Mouse (Mus musculus) limb, embryonic 14.5 days (tissue): Measurements from ENCODE around the gene Nme4. TPM values are rescaled to one million over a fixed set of nuclear protein-coding genes. Genes with fewer than 3 reads are reported as not detected.

Experiments
- ATAC-seq: fragments of 200-750 bp; cut with Nextera tagmentation; 2 replicates; pipeline ENCODE4 v1.8.0; 2017; ENCODE audit warnings: low read depth, moderate number of reproducible peaks, moderate TSS enrichment; ENCODE audit not compliant: low FRiP score
- DNase-seq: peaks from one replicate; pipeline ENCODE4 v3.0.0-alpha.2; 2015; ENCODE audit warnings: low spot score
- H3K27ac ChIP-seq: fragments of 300-500 bp; sonication (generic); replicated peaks from 2 replicates; pipeline ENCODE4 v1.5.1; 2014; ENCODE audit warnings: low read depth, mild to moderate bottlenecking, low read length, moderate library complexity, mixed read lengths
- H3K27me3 ChIP-seq: fragments of 300-500 bp; sonication (generic); 2 replicates; pipeline ENCODE4 v1.6.1; 2014; ENCODE audit warnings: low read length, mixed read lengths; ENCODE audit not compliant: control insufficient read depth, insufficient read depth
- H3K36me3 ChIP-seq: fragments of 300-500 bp; sonication (generic); 2 replicates; pipeline ENCODE4 v1.6.1; 2014; ENCODE audit warnings: mild to moderate bottlenecking, low read length, moderate library complexity, mixed read lengths; ENCODE audit not compliant: control insufficient read depth, insufficient read depth
- H3K4me1 ChIP-seq: fragments of 300-500 bp; sonication (generic); 2 replicates; pipeline ENCODE4 v1.6.1; 2014; ENCODE audit warnings: antibody characterized with exemption, low read length, mixed read lengths; ENCODE audit not compliant: control insufficient read depth, insufficient read depth
- H3K4me2 ChIP-seq: fragments of 300-500 bp; sonication (generic); replicated peaks from 2 replicates; pipeline ENCODE4 v1.6.1; 2014; ENCODE audit warnings: low read depth, mild to moderate bottlenecking, low read length, moderate library complexity; ENCODE audit not compliant: severe bottlenecking
- H3K4me3 ChIP-seq: fragments of 300-500 bp; sonication (generic); replicated peaks from 2 replicates; pipeline ENCODE4 v1.5.1; 2014; ENCODE audit warnings: low read length
- H3K9ac ChIP-seq: fragments of 300-500 bp; sonication (generic); 2 replicates; pipeline ENCODE4 v1.6.1; 2014; ENCODE audit warnings: mild to moderate bottlenecking, low read depth, low read length, moderate library complexity; ENCODE audit not compliant: severe bottlenecking
- H3K9me3 ChIP-seq: fragments of 300-500 bp; sonication (generic); 2 replicates; pipeline ENCODE4 v1.6.1; 2016; ENCODE audit warnings: low read length; ENCODE audit not compliant: control insufficient read depth
- POLR2A ChIP-seq: fragments of 200-500 bp; IDR thresholded peaks from 2 replicates; pipeline ENCODE4 v1.8.0; 2012; ENCODE audit warnings: inconsistent platforms, mild to moderate bottlenecking, moderate library complexity, borderline replicate concordance; ENCODE audit not compliant: insufficient read depth, insufficient read length; ENCODE audit errors: extremely low read depth
- WGBS: fragments of 180-500 bp; shearing (Covaris S2); extraction: QIAGEN DNeasy Blood & Tissue Kit; methylation state at CpG from one replicate; pipeline ENCODE4 v1.1.7; 2014; 5-methylcytosine and 5-hydroxymethylcytosine counted together
- polyA plus RNA-seq, 2 experiments: library from polyadenylated mRNA; depleted of rRNA in 1 of 2; stranded (reverse) in 1 of 2; unstranded in 1 of 2; fragments of >200 nt; fragmentation: Nextera tagmentation in 1 of 2; extraction: Ambion mirVana in 1 of 2; gene quantifications; 2 replicates each; pipeline versions ENCODE4 v1.2.1 to v1.2.3; 2012 to 2014

The Nme4 gene
- polyA plus RNA-seq, 2 experiments = 104 to 133 TPM

DNA sequence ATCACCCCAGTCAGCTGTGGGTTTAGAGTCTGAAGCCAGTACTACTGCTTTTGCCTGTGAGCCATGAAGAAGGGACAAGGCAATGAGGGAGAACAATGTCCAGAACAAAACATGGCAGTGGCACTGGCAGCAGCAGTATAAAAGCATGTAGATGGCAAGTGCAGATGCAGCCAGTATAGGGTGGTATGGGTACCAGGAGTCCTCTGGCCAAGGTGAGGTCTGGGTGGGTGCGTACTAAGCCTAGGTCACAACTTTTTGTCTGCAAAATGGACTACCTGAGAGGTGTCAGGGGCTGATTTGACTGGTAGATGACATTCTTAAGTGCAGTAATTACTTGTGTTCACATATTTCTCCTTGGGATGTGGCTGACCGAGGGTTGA, 42.3 kb upstream of the Nme4 start:
- WGBS = 80% methylated on average over 2 of the region's 2 CpGs
- peaks cover 5% of the 10 kb centered on the region for H3K36me3 ChIP-seq
- 0 out of 2 replicates have a peak overlapping the region, but pooled peaks have one; percentile 95 for H3K9ac ChIP-seq
- no peak for TF ChIP-seq POLR2A
- no peak for DNase-seq
- H3K4me3 ChIP-seq = peak overlapping the region; percentile 92; the same call in 1 of the 2 replicates
- peak overlapping the region; percentile 82 for H3K4me2 ChIP-seq
- no peak for ATAC-seq
- H3K9me3 ChIP-seq = no peaks in the 10 kb centered on the region
- peak overlapping the region; percentile 53 for H3K27ac ChIP-seq
- peaks cover 18% of the 10 kb centered on the region for H3K4me1 ChIP-seq
- H3K27me3 ChIP-seq = no peaks in the 10 kb centered on the region

DNA sequence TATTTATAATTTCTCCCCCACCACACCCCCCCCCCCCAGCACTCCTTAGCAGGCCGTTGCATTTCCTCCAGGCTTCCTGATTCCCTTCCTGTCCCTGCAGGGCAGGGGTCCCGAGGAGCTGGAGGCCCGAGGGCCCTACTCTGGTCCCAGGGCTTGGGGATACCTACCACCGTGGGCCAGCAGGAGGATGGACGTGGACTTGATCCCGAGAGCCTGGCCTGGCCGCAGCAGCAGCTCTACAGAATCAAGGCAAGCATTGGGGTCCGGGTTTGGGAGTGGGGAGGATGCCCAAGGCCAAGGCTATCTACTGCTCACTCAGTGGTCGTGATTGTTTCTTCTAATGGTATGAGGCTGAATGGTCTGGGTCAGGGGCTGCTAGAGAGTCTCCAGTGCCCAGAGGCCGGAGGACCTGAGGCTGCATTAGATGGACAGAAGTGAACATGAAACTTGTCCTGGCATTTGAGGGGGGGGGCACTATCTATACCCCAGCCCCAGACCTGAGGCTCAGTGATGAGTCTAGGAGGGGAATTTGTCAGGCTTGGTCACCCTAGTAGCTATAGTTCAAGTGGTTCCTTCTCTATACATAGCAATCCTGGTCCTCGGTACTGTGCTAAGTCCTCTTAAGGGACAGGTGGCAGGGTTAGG, 41.8 kb upstream of the Nme4 start:
- no peak for DNase-seq
- Histone ChIP-seq H3K9ac (no peak overlapping the region), H3K9me3 (no peaks in the 10 kb centered on the region), H3K27me3 (no peaks in the 10 kb centered on the region), H3K4me2 (no peak overlapping the region), H3K36me3 (peaks cover 3% of the 10 kb centered on the region; the same call in 1 of the 2 replicates), H3K4me1 (peaks cover 18% of the 10 kb centered on the region), H3K4me3 (no peak overlapping the region), H3K27ac (no peak overlapping the region)
- no peak for TF ChIP-seq POLR2A
- 80% methylated on average over 11 of the region's 11 CpGs for WGBS
- no peak for ATAC-seq

DNA sequence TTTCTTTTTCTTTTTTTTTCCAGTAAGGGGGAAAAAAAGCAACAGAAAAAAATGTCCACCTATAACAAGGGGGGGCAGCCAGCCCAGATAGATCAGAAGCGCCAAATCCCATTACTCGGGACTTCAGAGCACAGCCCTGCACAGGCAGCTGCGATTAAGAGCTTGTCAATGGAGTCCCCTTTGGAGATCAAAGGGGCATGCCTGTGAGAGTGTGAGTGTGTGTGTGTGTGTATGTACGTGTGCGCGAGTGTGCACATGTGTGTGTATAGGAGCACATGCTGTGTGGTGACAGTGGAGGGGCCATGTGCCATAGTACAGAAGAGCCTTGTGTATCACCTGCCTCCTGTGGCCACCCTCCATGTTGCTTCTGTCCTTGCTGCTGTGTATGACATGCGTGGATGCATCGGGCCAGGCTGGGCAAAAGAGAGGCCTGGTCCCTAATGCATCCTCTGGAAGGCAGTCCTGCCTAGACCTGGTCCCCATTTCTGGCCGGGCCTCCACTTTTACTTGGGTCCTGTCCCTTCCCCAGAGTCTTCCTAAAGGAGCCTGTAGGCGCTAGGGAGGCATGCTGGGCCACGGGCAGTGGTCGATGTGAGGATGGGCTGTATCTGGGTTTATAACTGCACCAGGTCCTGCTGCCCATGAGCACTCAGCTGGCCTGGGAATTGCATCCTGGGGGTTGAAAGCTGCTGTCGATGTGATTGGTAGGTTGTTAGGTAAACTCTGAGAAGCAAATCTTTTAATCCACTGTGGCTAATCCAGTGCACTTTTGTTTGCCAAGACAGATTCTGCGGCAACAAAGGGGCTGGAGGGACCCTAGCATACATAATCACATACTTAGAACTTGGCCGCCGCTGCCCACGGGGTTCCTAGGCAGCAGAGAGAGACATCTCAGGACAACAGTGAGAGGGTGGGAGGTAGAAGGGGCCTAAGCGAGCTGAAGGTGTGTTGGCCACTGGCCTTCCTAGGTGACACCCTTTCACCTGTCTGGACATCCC, 36.8 kb upstream of the Nme4 start:
- H3K36me3 ChIP-seq = peaks cover 47% of the 10 kb centered on the region
- WGBS = 87% methylated on average over 18 of the region's 18 CpGs
- ATAC-seq = no peak
- no peaks in the 10 kb centered on the region for H3K27me3 ChIP-seq
- H3K4me3 ChIP-seq = no peak overlapping the region
- no peak overlapping the region for H3K4me2 ChIP-seq
- DNase-seq = no peak
- H3K9ac ChIP-seq = no peak overlapping the region
- no peak for TF ChIP-seq POLR2A
- H3K4me1 ChIP-seq = no peaks in the 10 kb centered on the region
- no peaks in the 10 kb centered on the region for H3K9me3 ChIP-seq
- no peak overlapping the region for H3K27ac ChIP-seq

DNA sequence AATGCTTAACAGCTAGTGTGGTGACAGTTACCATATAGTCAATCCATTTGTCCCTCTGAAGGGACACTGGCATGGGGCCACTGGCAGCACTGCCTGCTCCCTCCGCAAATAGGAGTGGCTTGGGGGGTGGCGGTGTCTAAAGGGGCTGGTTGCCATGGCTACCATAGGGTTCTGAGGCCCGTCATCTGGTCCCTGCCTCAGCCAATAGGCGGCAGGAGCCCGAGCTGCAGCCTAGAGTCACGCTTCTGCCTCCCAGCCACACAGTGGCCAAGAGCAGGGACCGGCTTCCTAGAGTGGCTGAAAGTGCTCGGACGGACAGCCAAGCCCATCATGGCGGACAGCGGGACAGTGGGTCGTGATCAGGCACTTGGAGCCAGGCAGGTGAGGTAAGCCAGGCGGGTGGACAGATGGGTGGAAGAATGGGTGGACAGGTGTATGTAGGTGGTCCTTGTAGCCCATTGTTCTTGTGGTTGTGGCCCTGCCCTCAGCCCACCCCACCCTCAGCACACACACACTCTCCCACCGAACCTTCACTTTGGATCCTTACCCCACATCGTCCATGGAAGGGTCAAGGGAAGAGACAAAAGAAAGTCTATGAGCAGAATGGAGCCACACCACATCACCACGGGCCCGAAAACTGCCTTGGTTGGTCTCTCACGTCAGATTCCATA, 35.8 kb upstream of the Nme4 start:
- no peaks in the 10 kb centered on the region for H3K4me1 ChIP-seq
- H3K27me3 ChIP-seq = no peaks in the 10 kb centered on the region
- no peak for DNase-seq
- H3K36me3 ChIP-seq = peaks cover 56% of the 10 kb centered on the region
- H3K4me3 ChIP-seq = no peak overlapping the region
- no peak overlapping the region for H3K9ac ChIP-seq
- H3K27ac ChIP-seq = no peak overlapping the region
- 79% methylated on average over 18 of the region's 18 CpGs for WGBS
- TF ChIP-seq POLR2A = no peak
- no peak overlapping the region for H3K4me2 ChIP-seq
- no peaks in the 10 kb centered on the region for H3K9me3 ChIP-seq
- ATAC-seq = no peak

DNA sequence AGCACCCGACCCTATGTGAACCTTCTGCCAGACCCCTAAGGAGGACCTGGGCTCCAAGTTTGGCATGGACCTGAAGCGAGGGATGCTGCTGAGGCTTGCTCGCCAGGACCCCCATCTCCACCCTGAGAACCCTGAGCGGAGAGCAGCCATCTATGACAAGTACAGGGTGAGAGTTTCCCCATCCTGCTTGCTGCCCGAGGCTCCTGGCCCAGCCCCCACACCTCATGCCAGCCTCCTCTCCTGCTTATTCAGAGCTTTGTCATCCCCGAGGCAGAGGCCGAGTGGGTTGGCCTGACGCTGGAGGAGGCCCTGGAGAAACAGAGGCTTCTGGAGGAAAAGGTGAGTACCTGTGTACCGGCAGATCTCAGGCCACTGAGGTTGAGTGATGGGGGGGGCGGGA, 29.8 kb upstream of the Nme4 start:
- WGBS = 88% methylated on average over 10 of the region's 10 CpGs
- no peak for ATAC-seq
- no peak for DNase-seq
- no peaks in the 10 kb centered on the region for H3K27me3 ChIP-seq
- no peak overlapping the region for H3K4me3 ChIP-seq
- H3K36me3 ChIP-seq = peaks cover 47% of the 10 kb centered on the region
- H3K27ac ChIP-seq = no peak overlapping the region
- no peaks in the 10 kb centered on the region for H3K9me3 ChIP-seq
- peaks cover 8% of the 10 kb centered on the region for H3K4me1 ChIP-seq
- no peak overlapping the region for H3K4me2 ChIP-seq
- no peak for TF ChIP-seq POLR2A
- H3K9ac ChIP-seq = no peak overlapping the region
